Mouse (Mus musculus) CH12.LX (cell line): ENCODE results near the gene Dleu7. TPM values are rescaled to one million over a fixed set of nuclear protein-coding genes. Genes with fewer than 3 reads are reported as not detected.

Experiments used
- DNase-seq: peaks from one replicate; pipeline ENCODE4 v3.0.0-alpha.2; 2013; ENCODE audit errors: extremely low read depth
- H3K27ac ChIP-seq: 2 replicates; pipeline ENCODE4 v1.5.1; 2012; ENCODE audit warnings: low read depth, mild to moderate bottlenecking, control low read depth, moderate library complexity; ENCODE audit not compliant: insufficient read depth
- H3K27me3 ChIP-seq: replicated peaks from 2 replicates; pipeline ENCODE3; 2012; ENCODE audit warnings: inconsistent platforms
- H3K36me3 ChIP-seq, 2 experiments: replicated peaks in 1 of 2; 2 replicates each; pipeline versions ENCODE3 to v1.6.1; 2012; ENCODE audit warnings: inconsistent platforms in 1 of 2, low read length in 1 of 2, mild to moderate bottlenecking in 1 of 2, mixed read lengths in 1 of 2, moderate library complexity in 1 of 2; ENCODE audit not compliant: control insufficient read depth in 1 of 2, insufficient read depth in 1 of 2
- H3K4me1 ChIP-seq, 2 experiments: 2 replicates each; pipeline ENCODE4 v1.6.1; 2012; ENCODE audit warnings: inconsistent platforms in 1 of 2, moderate library complexity in 1 of 2; ENCODE audit not compliant: insufficient read depth in 2 of 2, control insufficient read depth in 1 of 2
- H3K4me2 ChIP-seq: 2 replicates; pipeline ENCODE4 v1.6.1; 2012; ENCODE audit warnings: low read depth, mild to moderate bottlenecking, control low read depth; ENCODE audit not compliant: poor library complexity, insufficient read depth, severe bottlenecking
- H3K4me3 ChIP-seq, 3 experiments: fragments of 150-350 bp in 1 of 3; sonication (generic) in 1 of 3; replicated peaks in 1 of 3; 2 replicates each; pipeline versions ENCODE3 to v1.5.1; 2011 to 2012; ENCODE audit warnings: low read depth in 2 of 3, low read length in 2 of 3, mild to moderate bottlenecking in 2 of 3, moderate library complexity in 2 of 3, control low read depth in 1 of 3, improper control_type of control experiment in 1 of 3, inconsistent platforms in 1 of 3, mixed read lengths in 1 of 3; ENCODE audit not compliant: poor library complexity in 1 of 3
- H3K79me2 ChIP-seq: replicated peaks from 2 replicates; pipeline ENCODE4 v1.6.1; 2012; ENCODE audit warnings: mild to moderate bottlenecking, moderate library complexity; ENCODE audit not compliant: control insufficient read depth, poor library complexity, insufficient read depth, severe bottlenecking; ENCODE audit errors: extremely low read depth
- H3K9ac ChIP-seq: 2 replicates; pipeline ENCODE4 v1.6.1; 2012; ENCODE audit warnings: low read depth, mild to moderate bottlenecking, control low read depth, moderate library complexity; ENCODE audit not compliant: insufficient read depth
- H3K9me3 ChIP-seq: replicated peaks from 2 replicates; pipeline ENCODE3; 2012; ENCODE audit warnings: low read length, inconsistent platforms, mixed read lengths
- BHLHE40 ChIP-seq: IDR thresholded peaks from 2 replicates; pipeline ENCODE4 v1.6.1; 2011; ENCODE audit warnings: mild to moderate bottlenecking, low read depth, low read length, improper control_type of control experiment
- CTCF ChIP-seq, 2 experiments: IDR thresholded peaks in 1 of 2; conservative IDR thresholded peaks in 1 of 2; 2 replicates each; pipeline ENCODE4 v1.5.1; 2011 to 2012; ENCODE audit warnings: low read depth in 2 of 2, low read length in 2 of 2, improper control_type of control experiment in 1 of 2, inconsistent platforms in 1 of 2, mild to moderate bottlenecking in 1 of 2, moderate library complexity in 1 of 2
- E2F4 ChIP-seq: IDR thresholded peaks from 2 replicates; pipeline ENCODE4 v1.6.1; 2011; ENCODE audit warnings: low read depth, low read length, improper control_type of control experiment; ENCODE audit not compliant: insufficient replicate concordance
- EP300 ChIP-seq: IDR thresholded peaks from 2 replicates; pipeline ENCODE4 v1.6.1; 2011; ENCODE audit warnings: low read length, improper control_type of control experiment
- KAT2A ChIP-seq: IDR thresholded peaks from 2 replicates; pipeline ENCODE4 v1.6.1; 2012; ENCODE audit warnings: low read length, improper control_type of control experiment, inconsistent platforms; ENCODE audit not compliant: insufficient replicate concordance
- MAZ ChIP-seq: IDR thresholded peaks from 2 replicates; pipeline ENCODE4 v1.6.1; 2012; ENCODE audit warnings: low read depth, mild to moderate bottlenecking, inconsistent platforms, low read length, improper control_type of control experiment, moderate library complexity
- MEF2A ChIP-seq: IDR thresholded peaks from 2 replicates; pipeline ENCODE4 v1.6.1; 2014; ENCODE audit warnings: low read depth, mild to moderate bottlenecking, inconsistent platforms, low read length, improper control_type of control experiment, borderline replicate concordance
- MXI1 ChIP-seq: IDR thresholded peaks from 2 replicates; pipeline ENCODE4 v1.6.1; 2011; ENCODE audit warnings: mild to moderate bottlenecking, low read depth, low read length, improper control_type of control experiment
- MYC ChIP-seq: IDR thresholded peaks from 2 replicates; pipeline ENCODE4 v1.6.1; 2011; ENCODE audit warnings: low read depth, mild to moderate bottlenecking, improper control_type of control experiment, low read length
- PAX5 ChIP-seq: IDR thresholded peaks from 2 replicates; pipeline ENCODE4 v1.6.1; 2012; ENCODE audit warnings: low read length, inconsistent platforms, mixed read lengths
- SMC3 ChIP-seq: IDR thresholded peaks from 2 replicates; pipeline ENCODE4 v1.6.1; 2011; ENCODE audit warnings: low read depth, low read length, improper control_type of control experiment
- TBP ChIP-seq: conservative IDR thresholded peaks from 2 replicates; pipeline ENCODE4 v1.6.1; 2011; ENCODE audit warnings: low read depth, low read length, improper control_type of control experiment
- USF1 ChIP-seq: IDR thresholded peaks from 2 replicates; pipeline ENCODE4 v1.6.1; 2014; ENCODE audit warnings: low read depth, mild to moderate bottlenecking, inconsistent platforms, low read length, improper control_type of control experiment
- ZKSCAN1 ChIP-seq: IDR thresholded peaks from 2 replicates; pipeline ENCODE4 v1.6.1; 2012; ENCODE audit warnings: low read depth, inconsistent platforms, low read length, improper control_type of control experiment, borderline replicate concordance
- ZMIZ1 ChIP-seq: IDR thresholded peaks from 2 replicates; pipeline ENCODE4 v1.6.1; 2012; ENCODE audit warnings: low read depth, mild to moderate bottlenecking, inconsistent platforms, low read length, improper control_type of control experiment
- dilution Hi-C: fragments of 300-500 bp; cut with MboI; formaldehyde crosslinking; loops from 2 replicates; pipeline ENCODE4 v1.14.3; 2020; ENCODE audit warnings: low sequenced_read_pairs; ENCODE audit not compliant: extremely low pct_unique_long_range_greater_than_20kb, extremely low pct_ligation_motif_present
- in situ Hi-C: fragments of 300-500 bp; cut with MboI; formaldehyde crosslinking; loops from 3 replicates; pipeline ENCODE4 v1.14.3; 2019; ENCODE audit warnings: low sequenced_read_pairs, low pct_ligation_motif_present, low pct_unique_long_range_greater_than_20kb, mixed read lengths
- polyA plus RNA-seq: library from polyadenylated mRNA; unstranded; fragments of >175 nt; gene quantifications from 2 replicates; pipeline ENCODE4 v1.2.1, GENCODE M21; 2012; ENCODE audit warnings: low read depth; ENCODE audit not compliant: insufficient read length
- total RNA-seq, 2 experiments: library from RNA; depleted of rRNA; stranded (reverse); fragments of 300-350 nt in 1 of 2; fragments of >200 nt in 1 of 2; gene quantifications; 2 replicates each; pipeline ENCODE4 v1.2.3; 2012 to 2014

The Dleu7 gene
- total and polyA plus RNA-seq, 3 experiments = not detected

DNA sequence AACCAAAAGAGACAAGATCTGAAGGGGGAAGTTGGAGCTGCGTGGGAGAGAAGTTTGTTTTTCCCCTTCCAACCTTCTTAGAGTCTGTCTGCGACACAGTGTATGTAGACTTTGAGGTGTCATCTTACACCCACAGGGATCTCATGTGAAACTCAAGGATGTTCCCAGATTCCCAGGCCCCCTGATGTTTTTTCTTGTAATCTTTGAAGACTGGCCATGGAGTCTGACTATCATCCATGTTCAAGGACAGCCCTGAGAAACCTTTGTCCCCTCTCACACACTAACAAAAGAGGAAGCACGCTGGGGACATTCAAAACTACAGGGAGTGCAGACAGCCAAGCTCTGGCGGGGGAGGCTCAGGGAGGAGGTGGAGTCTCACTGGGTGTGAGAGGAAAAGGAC lies 47.3 kb downstream of the Dleu7 start:
- DNase-seq = peak; percentile 24
- Histone ChIP-seq H3K27ac (no peak overlapping the region), H3K4me1 (peaks cover 4 to 28% of the 10 kb centered on the region in 2 experiments), H3K9ac (no peak overlapping the region), H3K79me2 (no peaks in the 10 kb centered on the region), H3K9me3 (no peaks in the 10 kb centered on the region), H3K4me3 (no peak overlapping the region), H3K27me3 (no peaks in the 10 kb centered on the region), H3K36me3 (no peaks in the 10 kb centered on the region), H3K4me2 (no peak overlapping the region)
- dilution Hi-C loops (no loop called here), in situ Hi-C loops (loop anchor here (25.0 kb wide), 1 partner anchor 683 kb away; the partner anchor contains the start of gene Spryd7)
- TF ChIP-seq EP300 (no peak), MEF2A (no peak), TBP (no peak), PAX5 (no peak), BHLHE40 (no peak), MYC (no peak), ZKSCAN1 (no peak)

DNA sequence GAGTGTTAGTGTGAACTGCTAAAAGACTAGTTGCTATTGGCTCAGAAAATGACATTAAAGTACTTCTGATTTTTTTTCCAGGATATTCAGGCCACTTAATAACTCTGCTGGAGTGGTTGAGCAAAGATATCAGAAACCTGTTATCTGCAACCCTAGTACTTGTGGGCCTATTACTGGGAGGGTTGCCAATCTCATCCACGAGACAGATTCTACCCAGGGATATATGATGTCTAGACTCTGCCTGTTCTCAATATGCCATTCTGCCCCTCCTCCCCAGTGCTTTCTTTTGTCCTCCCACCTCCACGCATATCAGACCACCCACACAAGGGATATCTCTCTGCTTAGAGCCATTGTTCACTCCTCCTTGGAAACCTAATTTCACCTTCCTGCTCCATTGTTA lies 49.3 kb downstream of the Dleu7 start:
- H3K4me1 ChIP-seq = peaks cover 0 to 17% of the 10 kb centered on the region in 2 experiments; a peak in 2 of 4 replicates
- no peak for TF ChIP-seq MYC
- TF ChIP-seq ZMIZ1 = no peak
- TF ChIP-seq USF1 = no peak
- no peak for TF ChIP-seq KAT2A
- TF ChIP-seq CTCF (conservative IDR thresholded peaks at IDR 0.05 in 1 of 2, IDR thresholded peaks at IDR 0.05 in 1 of 2; ENCODE audit: low read depth in 2 of 2, low read length in 2 of 2) = no peak
- TF ChIP-seq SMC3 = no peak
- no peak for TF ChIP-seq E2F4
- TF ChIP-seq ZKSCAN1 = no peak
- no peak for TF ChIP-seq MXI1
- no peak for TF ChIP-seq TBP
- TF ChIP-seq MAZ = no peak
- H3K9ac ChIP-seq = no peak overlapping the region
- H3K27me3 ChIP-seq = no peaks in the 10 kb centered on the region
- H3K79me2 ChIP-seq = no peaks in the 10 kb centered on the region
- DNase-seq = no peak
- H3K4me2 ChIP-seq = no peak overlapping the region
- dilution Hi-C loops = no loop called here
- H3K4me3 ChIP-seq = no peak overlapping the region
- in situ Hi-C loops = loop anchor here (25.0 kb wide), 1 partner anchor 681 kb away; the partner anchor contains the start of gene Spryd7
- H3K9me3 ChIP-seq = no peaks in the 10 kb centered on the region
- no peaks in the 10 kb centered on the region for H3K36me3 ChIP-seq
- H3K27ac ChIP-seq = no peak overlapping the region
